Mouse (Mus musculus): ENCODE measurements at regions not wholly inside any gene's neighbourhood (a gene's known extent, or its start where the extent isn't known, plus 50 kb on each side); places are given as distances from the start of the nearest gene placed in this dataset.
A peak's percentile ranks its signal among the peaks of the same experiment; 100 is the strongest.

- H3K27me3 ChIP-seq (ENCODE audit: insufficient read depth, low read length): no peaks in the 10 kb centered on the region
- H3K9ac ChIP-seq: no peak overlapping the region
- no peaks in the 10 kb centered on the region for H3K36me3 ChIP-seq (ENCODE audit: insufficient read depth)
- peak; percentile 71 for TF ChIP-seq CTCF (IDR thresholded peaks at IDR 0.05; ENCODE audit: low read depth)
- no peaks in the 10 kb centered on the region for H3K9me3 ChIP-seq (ENCODE audit: low read length)
- ATAC-seq (peak; percentile 85), DNase-seq (peak; percentile 63)
- no peak overlapping the region for H3K4me2 ChIP-seq (ENCODE audit: low read depth)
- WGBS: 34% methylated on average over 7 of the region's 7 CpGs
- no peak overlapping the region for H3K4me3 ChIP-seq (ENCODE audit: low read depth, low read length)
- H3K4me1 ChIP-seq (ENCODE audit: insufficient read depth): no peaks in the 10 kb centered on the region
- no peak overlapping the region for H3K27ac ChIP-seq (ENCODE audit: low read depth, low read length)
Measured at GRCm38 (mm10) chr11:32956993-32957392, 132.6 kb upstream of the Smim23 start.

- Histone ChIP-seq H3K27me3 (ENCODE audit: insufficient read depth, low read length) (no peaks in the 10 kb centered on the region), H3K27ac (ENCODE audit: low read depth, low read length) (no peak overlapping the region), H3K9ac (no peak overlapping the region), H3K9me3 (ENCODE audit: low read length) (no peaks in the 10 kb centered on the region), H3K36me3 (ENCODE audit: insufficient read depth) (no peaks in the 10 kb centered on the region), H3K4me2 (ENCODE audit: low read depth) (no peak overlapping the region), H3K4me1 (ENCODE audit: insufficient read depth) (no peaks in the 10 kb centered on the region), H3K4me3 (ENCODE audit: low read depth, low read length) (no peak overlapping the region)
- DNase-seq (no peak), ATAC-seq (no peak)
- TF ChIP-seq CTCF (IDR thresholded peaks at IDR 0.05; ENCODE audit: low read depth): no peak
Measured at GRCm38 (mm10) chr11:32952271-32952670, 127.9 kb upstream of the Smim23 start.

GRCm38 (mm10) chr11:32948132-32948531 is 123.7 kb upstream of the Smim23 start:
- WGBS: 66% methylated on average over 4 of the region's 4 CpGs
- no peak overlapping the region for H3K4me2 ChIP-seq (ENCODE audit: low read depth)
- TF ChIP-seq CTCF (IDR thresholded peaks at IDR 0.05; ENCODE audit: low read depth): no peak
- no peaks in the 10 kb centered on the region for H3K9me3 ChIP-seq (ENCODE audit: low read length)
- H3K27ac ChIP-seq (ENCODE audit: low read depth, low read length): no peak overlapping the region
- H3K36me3 ChIP-seq (ENCODE audit: insufficient read depth): no peaks in the 10 kb centered on the region
- no peak for ATAC-seq
- no peak overlapping the region for H3K4me3 ChIP-seq (ENCODE audit: low read depth, low read length)
- H3K27me3 ChIP-seq (ENCODE audit: insufficient read depth, low read length): no peaks in the 10 kb centered on the region
- DNase-seq: no peak
- no peaks in the 10 kb centered on the region for H3K4me1 ChIP-seq (ENCODE audit: insufficient read depth)
- no peak overlapping the region for H3K9ac ChIP-seq

- Histone ChIP-seq H3K4me2 (ENCODE audit: low read depth) (no peak overlapping the region), H3K4me1 (ENCODE audit: insufficient read depth) (no peaks in the 10 kb centered on the region), H3K36me3 (ENCODE audit: insufficient read depth) (no peaks in the 10 kb centered on the region), H3K9me3 (ENCODE audit: low read length) (no peaks in the 10 kb centered on the region), H3K4me3 (ENCODE audit: low read depth, low read length) (no peak overlapping the region), H3K27ac (ENCODE audit: low read depth, low read length) (no peak overlapping the region), H3K27me3 (ENCODE audit: insufficient read depth, low read length) (no peaks in the 10 kb centered on the region), H3K9ac (no peak overlapping the region)
- DNase-seq: no peak
- TF ChIP-seq CTCF (IDR thresholded peaks at IDR 0.05; ENCODE audit: low read depth): no peak
- 64% methylated on average over 3 of the region's 3 CpGs for WGBS
- ATAC-seq: no peak
Measured at GRCm38 (mm10) chr11:32946481-32947001, 122.1 kb upstream of the Smim23 start.

- H3K27me3 ChIP-seq (ENCODE audit: insufficient read depth, low read length): no peaks in the 10 kb centered on the region
- H3K4me3 ChIP-seq (ENCODE audit: low read depth, low read length): no peak overlapping the region
- no peak for TF ChIP-seq CTCF (IDR thresholded peaks at IDR 0.05; ENCODE audit: low read depth)
- DNase-seq (no peak), ATAC-seq (no peak)
- no peak overlapping the region for H3K27ac ChIP-seq (ENCODE audit: low read depth, low read length)
- H3K9ac ChIP-seq: no peak overlapping the region
- no peaks in the 10 kb centered on the region for H3K4me1 ChIP-seq (ENCODE audit: insufficient read depth)
- H3K4me2 ChIP-seq (ENCODE audit: low read depth): no peak overlapping the region
- H3K36me3 ChIP-seq (ENCODE audit: insufficient read depth): no peaks in the 10 kb centered on the region
- no peaks in the 10 kb centered on the region for H3K9me3 ChIP-seq (ENCODE audit: low read length)
- 93% methylated on average over 2 of the region's 2 CpGs for WGBS
Measured at GRCm38 (mm10) chr11:32945071-32945470, 120.7 kb upstream of the Smim23 start.

GRCm38 (mm10) chr11:32941331-32942009 is 117.1 kb upstream of the Smim23 start:
- Histone ChIP-seq H3K9ac (no peak overlapping the region), H3K36me3 (ENCODE audit: insufficient read depth) (no peaks in the 10 kb centered on the region), H3K27ac (ENCODE audit: low read depth, low read length) (no peak overlapping the region), H3K9me3 (ENCODE audit: low read length) (no peaks in the 10 kb centered on the region), H3K27me3 (ENCODE audit: insufficient read depth, low read length) (no peaks in the 10 kb centered on the region), H3K4me3 (ENCODE audit: low read depth, low read length) (no peak overlapping the region), H3K4me2 (ENCODE audit: low read depth) (no peak overlapping the region), H3K4me1 (ENCODE audit: insufficient read depth) (no peaks in the 10 kb centered on the region)
- WGBS: 40% methylated on average over 5 of the region's 5 CpGs
- ATAC-seq (peak; percentile 89), DNase-seq (peak; percentile 67)
- no peak for TF ChIP-seq CTCF (IDR thresholded peaks at IDR 0.05; ENCODE audit: low read depth)

GRCm38 (mm10) chr11:32939102-32939501 is 114.7 kb upstream of the Smim23 start:
- TF ChIP-seq CTCF (IDR thresholded peaks at IDR 0.05; ENCODE audit: low read depth): no peak
- H3K36me3 ChIP-seq (ENCODE audit: insufficient read depth): no peaks in the 10 kb centered on the region
- H3K9me3 ChIP-seq (ENCODE audit: low read length): no peaks in the 10 kb centered on the region
- no peak overlapping the region for H3K27ac ChIP-seq (ENCODE audit: low read depth, low read length)
- ATAC-seq (no peak), DNase-seq (no peak)
- H3K9ac ChIP-seq: no peak overlapping the region
- no peaks in the 10 kb centered on the region for H3K27me3 ChIP-seq (ENCODE audit: insufficient read depth, low read length)
- H3K4me3 ChIP-seq (ENCODE audit: low read depth, low read length): no peak overlapping the region
- H3K4me1 ChIP-seq (ENCODE audit: insufficient read depth): no peaks in the 10 kb centered on the region
- WGBS: 94% methylated on average over 1 of the region's 1 CpGs
- no peak overlapping the region for H3K4me2 ChIP-seq (ENCODE audit: low read depth)
